Mouse (Mus musculus) regulatory T cell (primary cell): Measurements from ENCODE around the gene Mxra8.

Experiments
- in situ Hi-C: fragments of 300-600 bp; cut with MboI, MseI; formaldehyde crosslinking; loops from one replicate; pipeline ENCODE4 v1.15.1; 2025; ENCODE audit warnings: high pct_unique_total_duplicates

Gene Mxra8

DNA sequence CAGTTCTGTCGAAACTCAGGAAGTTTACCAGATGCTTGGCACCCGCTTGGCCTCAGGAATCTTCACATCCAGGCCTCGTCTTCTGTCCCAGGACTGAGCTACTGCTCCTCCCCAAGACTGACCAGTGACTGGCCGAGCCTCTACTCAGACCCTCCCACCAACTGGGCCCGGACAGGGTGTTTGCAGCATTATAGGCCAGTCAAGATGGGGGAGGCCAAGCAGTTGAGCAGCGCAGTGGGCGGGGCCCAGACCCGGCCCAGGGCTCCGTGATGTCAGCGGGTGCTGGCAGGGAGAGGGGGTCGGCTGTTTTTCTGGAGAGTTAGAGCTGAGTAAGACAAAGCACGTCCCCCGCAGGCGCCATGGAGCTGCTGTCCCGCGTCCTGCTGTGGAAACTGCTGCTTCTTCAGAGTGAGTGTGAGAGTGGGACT is at the start of gene Mxra8:
TSS of gene Mxra8 (plus strand) at position 198 of the 428 bp plus-strand sequence.
- in situ Hi-C loops = no loop called here

GRCm38 (mm10) chr4:155790021-155790489 is 49.4 kb upstream of the Mxra8 start, which contains the start of gene Ankrd65:
Ankrd65 (plus strand) TSS chr4:155790439.
- in situ Hi-C loops = no loop called here

DNA sequence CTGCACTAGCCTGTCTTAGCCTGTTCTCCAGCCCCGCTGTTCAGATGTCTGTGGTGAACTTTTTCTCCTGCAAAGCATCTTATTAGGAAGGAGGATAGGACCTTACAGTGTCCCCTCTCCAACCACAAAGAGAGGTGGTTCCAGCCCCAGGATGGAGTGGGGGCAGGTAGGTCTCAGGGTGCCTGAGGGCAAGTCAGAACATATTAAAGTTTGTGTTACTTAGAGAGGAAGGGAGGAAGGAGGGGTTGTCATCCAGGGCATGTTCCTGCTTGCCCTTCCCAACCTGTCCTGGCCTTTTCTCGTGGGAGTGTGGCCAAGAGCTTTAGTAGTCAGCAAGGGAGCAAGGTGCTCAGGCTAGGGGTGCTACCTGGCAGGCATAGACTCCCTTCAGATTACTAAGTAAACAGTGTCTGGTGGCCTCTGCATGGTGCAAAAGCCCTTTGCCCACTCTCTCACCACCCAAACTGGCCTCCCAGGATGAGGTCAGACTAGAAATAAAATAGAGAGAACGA is 48.8 kb upstream of the Mxra8 start:
- in situ Hi-C loops = no loop called here

- in situ Hi-C loops = no loop called here
Measured at GRCm38 (mm10) chr4:155791240-155791933, 48.1 kb upstream of the Mxra8 start.

DNA sequence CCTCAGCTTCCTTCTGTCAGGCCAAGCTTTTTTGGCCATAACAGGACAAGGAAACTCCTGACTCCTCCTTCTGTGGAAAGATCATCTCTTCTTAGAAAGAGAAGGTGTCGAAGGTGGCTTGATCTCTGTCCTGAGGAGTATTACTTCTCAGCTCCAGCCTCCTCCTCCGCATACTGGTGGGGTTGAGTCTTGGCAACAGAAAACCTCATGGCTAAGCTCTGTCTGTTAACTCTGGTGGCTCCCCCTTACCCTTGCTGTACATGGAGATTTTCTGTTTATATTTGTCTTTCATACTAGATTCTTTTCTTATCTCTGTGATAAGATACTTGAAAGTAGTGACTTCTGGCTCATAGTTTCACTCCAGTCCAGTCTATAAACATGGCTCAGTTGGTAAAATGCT is 45.8 kb upstream of the Mxra8 start:
- in situ Hi-C loops = no loop called here

GRCm38 (mm10) chr4:155802075-155802474 is 37.4 kb upstream of the Mxra8 start:
- in situ Hi-C loops = no loop called here

GRCm38 (mm10) chr4:155802741-155803339 is 36.6 kb upstream of the Mxra8 start, which contains the start of gene Mrpl20:
Mrpl20 (plus strand) TSS chr4:155802878.
- in situ Hi-C loops = no loop called here

DNA sequence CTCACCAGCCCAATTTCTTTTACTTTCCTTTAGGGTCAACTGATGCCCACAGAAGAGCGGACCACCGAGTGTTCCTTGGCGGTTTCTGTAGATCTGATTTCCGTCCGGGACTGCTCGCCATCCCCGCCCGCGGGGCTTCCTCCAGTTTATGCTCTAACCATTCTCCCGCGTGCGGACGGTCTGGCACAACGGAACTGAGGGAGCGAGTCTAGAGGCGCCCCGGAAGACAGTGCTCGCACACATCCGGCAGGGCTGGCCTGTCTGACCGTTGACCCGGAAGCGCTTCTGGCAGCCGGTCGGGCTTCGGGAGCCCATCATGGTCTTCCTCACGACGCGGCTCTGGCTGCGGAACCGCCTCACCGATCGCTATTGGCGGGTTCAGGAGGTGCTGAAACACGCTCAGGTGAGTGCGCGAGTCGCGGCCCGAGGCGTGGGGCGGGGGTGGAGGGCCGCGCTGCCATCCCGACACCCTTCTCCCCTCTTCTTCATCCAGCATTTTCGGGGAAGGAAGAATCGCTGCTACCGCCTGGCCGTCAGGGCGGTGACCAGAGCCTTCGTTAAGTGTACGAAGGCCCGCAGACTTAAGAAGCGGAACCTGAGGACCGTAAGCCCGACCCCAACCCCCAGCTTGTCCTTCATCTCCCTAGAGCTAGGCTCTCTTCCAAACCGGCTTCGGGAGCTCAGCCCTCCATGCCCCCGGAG is 36.0 kb upstream of the Mxra8 start:
- in situ Hi-C loops = no loop called here

DNA sequence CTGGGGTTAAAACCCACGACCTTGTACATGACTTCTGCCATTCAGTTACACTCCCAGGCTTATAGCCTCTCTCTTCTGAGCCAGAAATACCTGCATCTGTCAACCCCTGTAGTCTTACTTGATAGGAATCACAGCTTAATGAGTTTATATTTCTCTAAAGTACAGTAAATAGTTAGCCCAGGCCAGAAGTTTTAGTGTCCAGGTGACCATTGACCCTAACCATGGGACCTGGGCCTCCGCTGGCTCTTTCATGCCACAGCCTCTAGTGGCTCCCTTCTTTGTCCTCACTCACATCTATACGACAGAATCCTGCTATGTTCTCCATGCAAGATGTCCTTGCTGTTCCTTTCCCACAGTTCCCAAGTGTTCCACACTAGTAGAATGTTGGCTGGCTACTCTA is 31.6 kb upstream of the Mxra8 start:
- in situ Hi-C loops = no loop called here

GRCm38 (mm10) chr4:155811929-155812664 is 27.4 kb upstream of the Mxra8 start, which contains the start of gene Ccnl2:
Ccnl2 (plus strand) TSS chr4:155812489.
- in situ Hi-C loops = no loop called here

DNA sequence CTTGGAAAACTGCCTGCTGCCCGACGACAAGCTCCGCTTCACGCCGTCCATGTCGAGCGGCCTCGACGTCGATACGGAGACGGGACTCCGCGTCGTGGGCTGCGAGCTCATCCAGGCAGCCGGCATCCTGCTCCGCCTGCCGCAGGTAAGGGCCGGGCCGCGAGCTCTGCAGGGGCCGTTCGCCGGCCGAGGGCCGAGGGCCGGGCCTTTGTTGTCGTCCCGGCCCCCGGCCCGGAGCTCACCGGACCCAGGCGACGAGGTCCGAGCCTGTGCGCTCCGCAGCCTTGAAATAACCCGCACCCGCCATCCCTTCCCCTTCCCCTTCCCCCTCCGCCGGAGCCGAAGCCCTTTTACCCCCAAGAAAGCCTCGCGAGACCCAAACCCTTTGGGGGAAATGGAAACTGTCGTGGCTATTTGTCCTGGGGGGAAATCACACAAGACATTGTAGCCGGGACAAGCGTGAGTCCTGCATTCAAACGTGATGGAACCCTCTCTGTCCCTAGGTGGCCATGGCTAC is 26.8 kb upstream of the Mxra8 start:
- in situ Hi-C loops = no loop called here

GRCm38 (mm10) chr4:155817533-155817932 is 21.9 kb upstream of the Mxra8 start:
- in situ Hi-C loops = no loop called here

- in situ Hi-C loops = no loop called here
Measured at GRCm38 (mm10) chr4:155821025-155821424, 18.5 kb upstream of the Mxra8 start.

GRCm38 (mm10) chr4:155823443-155823842 is 16.0 kb upstream of the Mxra8 start:
- in situ Hi-C loops = no loop called here

DNA sequence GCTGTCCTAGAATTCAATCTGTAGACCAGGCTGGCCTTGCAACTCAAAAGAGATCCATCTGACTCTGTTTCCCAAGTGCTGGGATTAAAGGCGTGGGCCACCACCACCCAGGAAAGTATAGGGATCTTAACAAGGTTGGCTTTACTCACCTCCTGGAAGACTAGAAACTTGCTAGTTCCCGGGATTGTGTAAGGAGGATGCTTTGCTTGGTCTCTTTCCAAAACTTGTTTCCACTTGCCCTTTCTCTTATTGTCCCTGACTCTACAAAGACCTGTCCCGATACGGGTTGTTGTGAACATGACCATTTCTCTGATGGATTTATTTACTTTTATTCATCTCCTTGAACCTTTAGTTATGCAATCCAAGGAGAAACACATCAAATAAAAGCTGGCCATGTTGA is 9.6 kb upstream of the Mxra8 start:
- in situ Hi-C loops = no loop called here

- in situ Hi-C loops = no loop called here
Measured at GRCm38 (mm10) chr4:155830596-155830995, 8.9 kb upstream of the Mxra8 start.

GRCm38 (mm10) chr4:155831205-155831766 is 8.2 kb upstream of the Mxra8 start, which contains the start of gene Aurkaip1:
Aurkaip1 (plus strand) TSS chr4:155831272.
- in situ Hi-C loops = no loop called here

DNA sequence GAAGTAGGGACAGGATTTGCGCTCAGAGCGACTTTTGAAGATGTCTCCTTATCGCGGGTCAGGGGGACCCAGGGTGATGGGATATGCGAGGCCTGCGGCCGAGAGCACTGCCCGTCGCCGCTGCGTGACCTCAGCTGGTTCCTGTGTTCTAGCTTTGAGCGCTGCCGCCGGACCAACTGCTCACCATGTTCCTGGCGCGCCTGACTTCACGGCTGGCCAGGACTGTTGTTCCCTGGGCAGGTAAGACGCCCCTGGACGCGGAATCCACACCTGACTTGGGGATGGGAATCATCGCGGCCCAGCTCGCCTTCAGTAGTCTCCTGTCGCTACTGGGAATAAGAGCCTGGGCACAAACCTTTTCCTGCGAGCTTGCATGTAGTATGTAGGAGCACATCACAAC is 7.6 kb upstream of the Mxra8 start:
- in situ Hi-C loops = no loop called here

GRCm38 (mm10) chr4:155832321-155832720 is 7.2 kb upstream of the Mxra8 start:
- in situ Hi-C loops = no loop called here

GRCm38 (mm10) chr4:155833234-155833633 is 6.2 kb upstream of the Mxra8 start:
- in situ Hi-C loops = no loop called here

DNA sequence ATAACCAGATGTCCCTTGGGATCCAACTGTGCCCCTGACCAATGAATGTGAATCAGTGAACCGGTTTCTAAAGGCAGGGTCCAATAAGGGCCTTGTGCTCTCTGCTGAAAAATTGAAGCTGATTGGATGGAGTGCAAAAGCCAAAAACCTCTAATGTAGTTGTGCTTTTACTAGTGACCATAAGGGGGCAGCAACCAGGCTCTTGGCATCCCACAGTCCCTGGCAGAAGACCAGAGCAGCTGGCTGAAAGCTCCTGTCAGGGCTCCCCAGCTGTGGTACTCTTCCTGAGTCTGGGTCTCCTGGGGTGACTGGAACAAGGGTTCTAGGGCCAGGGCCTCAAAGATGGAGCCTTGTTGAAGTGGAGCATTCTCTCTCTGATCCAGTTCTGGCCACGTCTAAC is 5.6 kb upstream of the Mxra8 start:
- in situ Hi-C loops = no loop called here
